Mouse (Mus musculus) layer of hippocampus, adult 9-11 months (tissue): ENCODE data around the gene Phlda1.

Experiments
- DNase-seq: peaks from one replicate; pipeline ENCODE4 v3.0.0; 2022

Phlda1 gene

DNA sequence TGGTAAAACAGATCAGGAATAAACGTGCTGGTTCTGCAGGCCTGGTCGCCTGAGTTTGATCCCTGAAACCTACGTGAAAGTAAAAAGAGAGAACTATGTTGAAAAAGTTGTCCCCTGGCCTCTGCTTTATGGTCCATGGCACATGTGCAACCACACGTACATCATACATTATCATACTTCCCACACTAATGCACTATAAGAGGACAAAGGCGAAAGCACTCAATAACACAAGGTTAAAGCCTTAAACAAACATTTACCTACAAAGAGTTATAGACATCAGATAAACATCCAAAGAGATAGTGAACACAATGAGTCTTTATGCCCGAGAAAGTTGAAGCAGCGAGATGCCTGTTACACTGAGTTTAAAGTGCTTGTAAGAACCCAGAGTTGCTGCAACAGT lies 24.3 kb downstream of the Phlda1 start:
- DNase-seq: no peak

DNA sequence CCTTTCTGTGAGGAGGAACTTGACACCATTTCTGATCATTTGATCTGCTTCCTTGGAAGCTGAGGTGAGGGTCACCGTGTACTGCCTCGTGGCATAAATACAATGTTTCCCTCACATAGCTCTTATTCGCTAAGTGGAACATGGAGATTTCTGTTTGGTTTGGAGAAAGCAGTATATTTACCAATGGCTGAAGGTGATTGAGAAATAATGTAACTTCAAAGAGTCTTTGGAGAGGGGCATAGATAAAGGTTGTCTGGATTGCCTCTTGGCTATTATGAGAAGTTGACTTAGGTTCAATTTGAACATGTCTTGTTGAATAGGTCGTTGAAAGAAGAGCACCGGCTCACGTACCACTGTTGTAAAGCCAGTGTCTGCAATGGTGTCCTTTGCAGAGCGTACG lies 28.6 kb downstream of the Phlda1 start:
- no peak for DNase-seq

- no peak for DNase-seq
Measured at GRCm38 (mm10) chr10:111537410-111537809, 31.3 kb downstream of the Phlda1 start.

DNA sequence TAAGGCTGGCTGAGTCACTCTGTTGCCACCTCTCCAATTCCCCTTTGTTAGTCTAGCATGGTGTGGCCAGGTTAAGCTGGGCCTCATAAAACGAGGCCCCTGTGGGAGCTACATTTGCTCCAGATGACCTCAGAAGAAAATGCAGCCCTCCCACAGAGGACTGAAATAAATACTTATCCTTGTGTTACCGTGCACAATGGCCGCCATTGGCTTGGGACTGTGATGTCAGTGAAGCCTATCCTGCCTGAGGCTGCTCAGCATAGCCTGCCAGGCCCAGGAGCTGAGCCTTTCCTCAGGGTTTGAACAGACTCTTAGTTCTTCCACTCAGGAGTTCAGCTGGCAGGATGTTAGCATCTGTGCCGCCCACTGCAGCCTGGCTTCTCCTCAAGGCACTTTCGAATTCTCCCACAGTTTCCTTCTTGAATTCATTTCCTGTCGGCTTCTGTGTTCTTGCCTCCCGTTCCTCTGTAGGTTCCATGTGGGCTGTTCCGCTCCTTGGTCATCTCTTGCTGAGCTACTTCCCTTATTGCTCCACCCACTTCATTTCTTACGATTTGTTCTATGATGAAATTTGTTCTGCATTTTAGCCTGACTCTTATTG lies 33.7 kb downstream of the Phlda1 start:
- DNase-seq: peak; percentile 77

- no peak for DNase-seq
Measured at GRCm38 (mm10) chr10:111540678-111541077, 34.6 kb downstream of the Phlda1 start.

DNA sequence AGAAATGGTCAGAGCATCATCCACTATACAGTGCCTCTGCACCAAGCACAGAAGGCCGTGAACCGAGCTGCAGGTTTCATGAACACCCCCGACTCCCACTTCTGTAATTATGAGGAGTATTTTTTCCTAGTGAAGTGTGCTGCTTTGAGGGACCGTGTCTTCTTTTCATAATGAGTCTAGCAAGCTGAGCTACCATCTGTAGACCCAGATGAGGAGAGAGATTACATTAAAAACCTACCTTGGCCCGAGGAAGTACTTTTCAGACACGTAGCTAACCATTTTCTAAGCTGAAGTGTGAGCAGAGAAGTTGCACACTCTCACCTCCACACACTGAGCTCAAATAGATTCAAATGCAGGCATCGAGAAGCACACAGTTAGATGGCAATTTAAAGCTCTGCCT lies 37.0 kb downstream of the Phlda1 start:
- DNase-seq: peak; percentile 24

DNA sequence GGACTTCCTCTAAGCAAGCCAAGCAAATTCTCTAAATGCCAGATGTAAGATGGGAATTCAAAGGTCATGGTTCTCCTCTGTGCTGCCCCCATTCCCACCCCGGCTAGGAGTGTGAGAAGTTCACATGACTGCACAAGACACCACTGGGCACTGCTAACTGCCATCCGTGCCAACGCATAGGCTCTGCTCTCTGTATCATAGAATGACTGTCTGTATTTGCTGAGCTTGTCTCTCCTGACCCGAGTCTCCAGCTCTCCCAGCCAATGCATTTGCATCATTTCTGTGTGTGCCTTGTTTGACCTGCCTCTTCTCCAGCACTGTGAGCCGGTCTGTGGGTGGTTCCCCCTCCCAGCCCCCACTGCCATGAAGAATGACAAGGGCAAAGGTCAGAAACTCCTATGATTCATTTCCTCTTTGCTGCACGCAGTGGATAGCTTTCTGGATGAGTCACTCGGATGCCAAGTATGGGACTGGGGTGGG lies 37.7 kb downstream of the Phlda1 start:
- DNase-seq: no peak

GRCm38 (mm10) chr10:111544311-111544710 lies 38.2 kb downstream of the Phlda1 start:
- no peak for DNase-seq

GRCm38 (mm10) chr10:111545648-111546047 lies 39.6 kb downstream of the Phlda1 start:
- DNase-seq: no peak

DNA sequence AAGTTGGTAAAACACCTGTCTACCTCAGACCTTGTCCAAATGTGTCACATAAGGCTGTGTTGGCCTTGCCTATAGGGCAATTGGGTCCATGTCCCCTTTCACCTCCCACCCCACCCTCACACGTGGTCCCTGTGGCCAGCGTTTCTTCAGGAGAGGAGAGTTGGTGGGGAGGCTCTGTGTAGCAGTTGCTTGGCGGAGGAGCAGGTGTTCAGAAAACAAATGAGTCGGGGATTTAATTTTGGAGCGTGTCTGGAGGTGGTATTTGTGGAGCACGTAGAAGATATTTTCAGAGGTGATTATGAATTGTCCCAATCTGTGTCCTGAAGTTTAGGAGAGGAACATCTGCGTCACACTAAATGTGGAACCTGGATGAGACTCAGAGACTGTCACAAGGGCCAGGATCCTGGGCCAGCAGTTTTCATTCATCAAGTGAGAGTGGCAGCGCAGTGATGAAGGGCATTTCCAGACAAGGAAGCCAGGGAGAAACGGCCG lies 41.8 kb downstream of the Phlda1 start:
- peak; percentile 30 for DNase-seq

- no peak for DNase-seq
Measured at GRCm38 (mm10) chr10:111550075-111550695, 44.1 kb downstream of the Phlda1 start.

- no peak for DNase-seq
Measured at GRCm38 (mm10) chr10:111553695-111554094, 47.6 kb downstream of the Phlda1 start.

GRCm38 (mm10) chr10:111554651-111555050 lies 48.6 kb downstream of the Phlda1 start:
- no peak for DNase-seq

DNA sequence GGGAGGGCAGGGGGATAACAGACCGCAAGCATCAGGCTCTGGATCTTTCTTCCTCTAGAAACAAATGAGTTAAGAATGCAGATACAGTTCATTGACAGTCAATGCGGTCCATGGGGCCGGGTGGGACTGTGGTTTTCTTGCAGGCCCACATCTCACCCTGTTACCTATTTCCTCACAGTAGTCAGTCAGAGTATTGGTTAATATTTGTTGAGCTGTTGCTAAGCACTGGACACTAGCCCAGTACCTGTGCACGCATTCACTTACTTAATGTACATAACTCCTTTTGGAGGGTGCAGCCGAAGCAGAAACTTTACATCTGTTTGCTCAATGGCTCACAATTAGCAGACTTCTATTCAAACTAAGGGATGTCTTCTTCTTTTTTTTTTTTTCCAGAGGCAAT lies 52.1 kb downstream of the Phlda1 start:
- no peak for DNase-seq
